Mouse (Mus musculus): Measurements from ENCODE around the gene Gramd1b.
"Not testable (repeated sequence)": the region's sequence is repeated elsewhere in the genome, so short reads cannot be mapped to it uniquely, and the experiment has no call there.

Gramd1b gene

DNA sequence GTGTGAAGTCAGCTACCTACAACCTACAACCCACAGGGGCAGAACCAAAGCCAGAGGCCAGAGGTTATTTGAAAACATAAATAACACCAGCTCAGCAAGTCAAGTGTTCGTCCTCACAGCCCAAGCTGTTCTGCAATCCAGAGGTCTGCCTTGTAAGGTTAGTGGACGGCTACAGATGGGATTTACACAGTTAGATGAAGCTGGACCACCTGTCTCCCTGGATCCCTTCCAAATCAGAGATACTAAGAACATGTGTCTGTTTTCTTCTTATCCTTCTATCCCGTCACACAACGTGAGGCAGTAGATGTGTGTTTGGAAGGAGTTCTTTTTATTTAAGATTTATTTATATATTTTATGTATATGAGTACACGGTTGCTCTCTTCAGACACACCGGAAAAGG is 21.7 kb downstream of the Gramd1b start:
- no peak for DNase-seq

GRCm38 (mm10) chr9:40506576-40506975 is 24.6 kb downstream of the Gramd1b start:
- no peak for DNase-seq

- no peak for DNase-seq
These were observed 25.5 kb downstream of the Gramd1b start for GRCm38 (mm10) chr9:40505471-40506312.

DNA sequence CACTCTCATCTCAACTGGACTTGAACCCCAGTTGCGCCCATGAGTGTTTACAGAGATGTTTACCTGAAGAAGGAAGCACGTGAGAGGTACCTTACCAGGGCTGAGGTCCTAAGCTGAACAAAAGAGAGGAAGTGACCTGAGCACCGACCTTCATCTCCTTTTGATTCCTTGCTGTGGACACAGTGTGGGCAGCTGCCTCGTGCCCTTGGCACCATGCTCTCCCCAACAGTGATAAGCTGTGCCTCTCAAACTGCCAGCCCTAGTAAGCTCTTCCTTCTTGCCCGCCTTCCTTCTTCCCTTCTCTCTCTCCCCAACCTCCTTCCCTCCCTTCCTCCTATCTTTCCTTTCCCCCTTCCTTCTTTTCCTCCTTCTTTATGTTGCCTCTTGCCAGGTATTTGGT is 26.3 kb downstream of the Gramd1b start:
- DNase-seq: no peak

GRCm38 (mm10) chr9:40500691-40501090 is 30.5 kb downstream of the Gramd1b start:
- DNase-seq: no peak

GRCm38 (mm10) chr9:40482351-40483084 is 48.7 kb downstream of the Gramd1b start:
- not testable (repeated sequence) for DNase-seq

GRCm38 (mm10) chr9:40481271-40481670 is 49.9 kb downstream of the Gramd1b start:
- no peak for DNase-seq

DNA sequence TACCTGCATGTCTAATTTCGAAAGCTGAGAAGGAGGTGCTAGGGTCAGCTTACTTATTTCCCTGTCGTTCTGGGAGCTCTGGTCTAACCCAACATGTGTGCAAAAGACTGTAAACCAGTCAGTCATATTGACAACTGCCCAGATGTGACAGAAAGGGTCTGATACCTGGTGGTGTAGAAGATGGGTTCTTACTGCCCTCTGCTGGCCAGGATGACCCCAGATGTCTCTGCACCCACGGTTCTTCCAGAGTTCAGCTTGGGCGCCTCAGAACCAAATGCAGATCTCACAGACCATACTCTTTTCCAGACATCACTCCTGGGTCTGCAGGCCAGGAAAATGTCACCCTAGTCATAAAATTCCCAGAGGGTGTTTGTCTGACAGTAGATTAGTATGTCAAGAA is 51.9 kb downstream of the Gramd1b start:
- DNase-seq: peak; percentile 48

- no peak for DNase-seq
These were observed 52.9 kb downstream of the Gramd1b start for GRCm38 (mm10) chr9:40478146-40478900.

DNA sequence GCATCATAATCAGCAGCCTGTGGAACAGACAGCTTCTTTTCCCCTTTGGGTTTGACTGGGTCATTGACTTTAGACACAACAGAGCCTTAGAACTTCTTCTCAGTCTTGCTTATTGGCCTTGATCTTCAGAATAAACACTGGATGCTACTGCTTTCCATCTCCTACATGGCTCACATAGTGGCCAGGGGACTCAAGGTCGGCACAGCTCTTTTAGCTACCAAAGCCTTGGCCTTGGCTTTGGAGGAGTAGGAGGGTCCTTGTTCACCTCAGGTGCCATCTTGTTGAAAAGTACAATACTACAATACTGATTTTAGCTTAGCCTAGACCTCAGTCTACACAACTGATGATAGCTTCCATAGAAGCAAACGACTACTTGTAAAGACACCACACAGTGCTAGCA is 53.6 kb downstream of the Gramd1b start:
- no peak for DNase-seq

- no peak for DNase-seq
These were observed 55.1 kb downstream of the Gramd1b start for GRCm38 (mm10) chr9:40476098-40476497.

GRCm38 (mm10) chr9:40472961-40473510 is 58.1 kb downstream of the Gramd1b start:
- DNase-seq: no peak

GRCm38 (mm10) chr9:40469403-40470137 is 61.6 kb downstream of the Gramd1b start:
- DNase-seq: peak; percentile 64

DNA sequence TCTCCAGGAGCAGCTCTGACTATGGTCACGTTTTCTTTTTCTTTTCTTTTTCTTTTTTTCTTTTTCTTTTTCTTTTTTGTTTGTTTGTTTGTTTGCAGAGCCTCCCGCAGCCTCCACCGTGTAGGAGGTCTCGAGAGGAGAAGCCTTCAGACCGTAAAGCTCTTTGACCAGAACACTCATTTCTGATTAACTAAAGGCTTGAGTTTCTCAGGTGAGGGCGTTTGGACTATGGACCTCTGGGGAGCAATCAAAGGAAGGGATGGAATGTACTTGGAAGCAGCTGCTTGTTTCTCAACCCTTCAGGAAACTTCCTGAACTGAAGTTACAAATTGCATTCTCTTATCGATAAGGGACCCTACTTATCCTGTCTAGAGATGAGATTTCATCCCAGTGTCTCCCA is 64.4 kb downstream of the Gramd1b start:
- peak; percentile 77 for DNase-seq

DNA sequence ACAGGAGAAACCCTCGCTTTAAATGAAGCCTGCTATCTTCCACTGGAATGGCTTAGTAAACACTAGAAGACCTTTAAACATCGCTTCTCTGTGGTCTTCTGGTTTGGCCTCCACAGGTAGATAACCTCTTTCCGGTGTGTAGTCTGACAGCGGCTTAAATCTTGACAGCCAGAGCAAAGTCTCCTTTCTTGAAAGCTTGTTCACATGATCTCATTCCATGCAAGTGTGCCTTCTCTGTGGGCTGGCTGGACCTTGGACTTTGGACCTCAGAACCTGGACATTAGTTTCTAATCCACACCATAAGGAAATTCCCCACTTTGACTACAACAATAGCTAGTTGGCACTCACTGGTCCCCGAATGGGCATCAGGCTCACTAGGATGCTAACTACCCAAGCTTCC is 65.6 kb downstream of the Gramd1b start:
- DNase-seq: peak; percentile 90

DNA sequence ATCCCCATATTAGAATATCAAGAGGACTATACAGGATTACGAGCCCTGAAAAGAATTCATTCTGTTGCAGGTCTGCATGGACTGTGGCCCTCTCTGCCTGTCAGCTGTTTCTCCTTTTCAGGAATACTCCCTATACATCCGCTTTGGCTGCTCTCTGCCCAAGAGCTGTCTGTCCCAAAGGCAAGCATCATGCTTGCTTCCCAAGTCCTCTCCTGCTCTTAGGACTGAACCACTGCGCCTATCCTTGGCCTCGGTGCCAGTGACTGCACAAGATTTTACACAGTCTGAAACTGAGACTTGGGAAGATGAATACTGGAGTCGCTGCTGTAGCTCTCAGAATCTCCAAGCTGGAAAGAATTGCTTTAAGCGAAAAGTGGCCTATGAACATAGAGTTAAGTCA is 68.8 kb downstream of the Gramd1b start:
- DNase-seq: no peak

GRCm38 (mm10) chr9:40460781-40461180 is 70.4 kb downstream of the Gramd1b start:
- DNase-seq: no peak

DNA sequence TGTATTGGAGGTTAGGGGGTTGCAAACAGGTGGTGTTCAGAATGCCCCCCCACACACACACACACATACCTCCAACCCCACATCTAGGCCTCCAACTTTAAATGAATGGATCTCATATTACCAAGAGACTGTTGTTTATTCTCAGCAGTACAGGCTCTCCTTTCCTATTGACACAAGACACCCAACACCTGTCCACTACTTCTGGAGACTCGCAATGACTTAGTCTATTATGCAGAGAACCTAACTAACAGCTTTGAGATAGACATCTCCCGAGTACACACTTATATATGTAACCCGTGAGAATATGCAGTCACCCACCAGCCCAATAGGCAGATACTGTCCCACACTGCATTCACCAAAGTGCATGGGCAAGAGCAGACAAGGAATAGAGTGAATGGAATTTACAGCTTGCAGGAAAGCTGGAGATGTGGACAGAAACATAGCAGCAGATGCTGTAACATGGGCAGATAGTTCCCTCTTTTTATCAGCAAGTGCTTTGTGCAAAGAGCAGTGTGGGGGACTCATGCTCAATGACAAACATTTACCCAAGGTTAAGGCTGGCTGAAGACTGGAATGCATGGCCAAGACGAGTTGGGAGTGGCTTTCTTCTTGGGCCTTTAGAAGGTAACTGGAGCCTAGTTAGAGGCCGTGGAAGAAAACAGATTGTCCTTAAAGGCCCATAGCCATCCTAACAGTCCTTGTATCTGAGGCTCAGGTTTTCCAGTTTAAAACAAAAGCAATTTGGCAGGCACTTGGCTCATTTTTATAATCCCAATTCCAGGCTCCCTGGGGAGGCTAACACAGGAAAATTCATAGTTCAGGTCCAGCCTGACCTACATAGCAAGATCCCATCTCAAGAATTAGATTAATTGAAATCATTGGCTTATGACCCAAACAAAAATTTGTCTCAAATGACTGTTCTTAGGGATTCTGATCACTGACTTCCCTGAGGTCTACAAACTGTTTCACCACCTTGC is 71.6 kb downstream of the Gramd1b start:
- DNase-seq: peak; percentile 35

DNA sequence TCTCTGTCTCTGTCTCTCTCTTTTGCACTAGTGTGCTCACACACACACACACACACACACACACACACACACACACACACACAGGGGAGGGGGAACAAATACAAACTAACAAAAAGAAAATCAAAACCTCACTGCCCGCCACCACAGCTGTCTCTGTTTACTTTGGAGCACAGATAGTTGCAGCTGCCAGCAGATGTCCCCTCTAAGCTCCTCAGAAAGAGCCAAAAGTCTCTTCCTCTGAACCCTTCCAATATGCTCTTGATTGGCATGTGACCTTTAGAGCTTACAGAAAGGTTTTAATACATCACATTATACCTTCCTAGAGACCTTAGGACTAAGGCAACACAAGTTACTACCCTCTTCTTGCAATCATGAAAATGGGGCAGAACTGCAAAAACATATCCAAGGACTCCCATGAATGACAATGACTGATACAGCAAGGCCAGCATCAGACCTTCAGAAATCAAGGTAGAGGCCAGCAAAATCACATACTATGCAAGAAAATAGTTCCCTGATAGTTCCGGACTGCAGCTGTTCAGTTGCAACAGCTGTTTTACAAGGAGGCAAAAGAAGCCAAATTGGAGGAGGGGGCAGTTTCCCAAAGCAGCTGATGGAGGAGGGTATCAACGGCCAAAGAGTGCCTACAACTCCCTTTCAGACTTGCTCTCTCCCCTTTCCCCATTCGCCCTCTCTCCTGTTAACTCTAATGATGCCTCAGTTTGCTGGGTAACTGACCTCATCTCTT is 72.5 kb downstream of the Gramd1b start:
- no peak for DNase-seq

GRCm38 (mm10) chr9:40457448-40457847 is 73.7 kb downstream of the Gramd1b start:
- DNase-seq: peak; percentile 61
